Mouse (Mus musculus) liver, embryonic 14.5 days (tissue): ENCODE results near the gene Fes.

ENCODE experiments used
- CTCF ChIP-seq: IDR thresholded peaks from 2 replicates; pipeline ENCODE4 v1.5.1; 2016; ENCODE audit warnings: antibody characterized with exemption, low read depth, control low read depth
- EP300 ChIP-seq: IDR thresholded peaks from 2 replicates; pipeline ENCODE4 v1.6.1; 2016; ENCODE audit warnings: antibody characterized with exemption, low read depth

GRCm38 (mm10) chr7:80387633-80388543, at the start of gene Fes:
- TF ChIP-seq CTCF (no peak), EP300 (no peak)
